Mouse (Mus musculus): ENCODE measurements around the gene Ddr1. TPM values are rescaled to one million over a fixed set of nuclear protein-coding genes. Genes with fewer than 3 reads are reported as not detected.
"Not testable (repeated sequence)": the region's sequence is repeated elsewhere in the genome, so short reads cannot be mapped to it uniquely, and the experiment has no call there.

Gene Ddr1
- polyA plus RNA-seq, 1 experiment from 2014 or later, result 182 TPM

DNA sequence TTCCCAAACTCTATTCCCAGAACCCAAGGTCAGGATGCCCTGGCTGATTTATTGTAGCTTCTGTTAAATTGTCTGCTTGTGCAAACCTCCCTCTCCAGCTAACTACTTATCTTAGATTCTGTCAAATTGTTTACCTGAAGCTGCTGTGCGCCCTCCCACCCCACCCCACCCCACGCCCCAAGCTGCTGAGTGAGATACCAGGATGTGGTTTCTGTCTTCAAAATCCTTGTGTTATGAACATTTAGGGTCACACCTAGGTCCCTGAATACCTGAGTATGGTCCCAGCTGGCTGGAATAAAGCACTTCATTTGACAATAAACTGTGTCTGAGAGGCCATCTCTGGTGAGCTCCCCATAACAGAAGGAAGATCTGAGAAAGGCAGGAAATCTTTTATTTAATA lies 30.1 kb upstream of the Ddr1 start:
- Histone ChIP-seq H3K4me1 (no peaks in the 10 kb centered on the region), H3K9me3 (replicated peaks) (no peaks in the 10 kb centered on the region), H3K4me2 (replicated peaks) (no peak overlapping the region), H3K27me3 (peaks cover 6% of the 10 kb centered on the region; the same call in 1 of the 2 replicates), H3K36me3 (no peaks in the 10 kb centered on the region), H3K4me3 (no peak overlapping the region), H3K9ac (no peak overlapping the region), H3K27ac (no peak overlapping the region)
- no peak for ATAC-seq (ENCODE audit: low FRiP score)
- 91% methylated on average over 2 of the region's 2 CpGs for WGBS

DNA sequence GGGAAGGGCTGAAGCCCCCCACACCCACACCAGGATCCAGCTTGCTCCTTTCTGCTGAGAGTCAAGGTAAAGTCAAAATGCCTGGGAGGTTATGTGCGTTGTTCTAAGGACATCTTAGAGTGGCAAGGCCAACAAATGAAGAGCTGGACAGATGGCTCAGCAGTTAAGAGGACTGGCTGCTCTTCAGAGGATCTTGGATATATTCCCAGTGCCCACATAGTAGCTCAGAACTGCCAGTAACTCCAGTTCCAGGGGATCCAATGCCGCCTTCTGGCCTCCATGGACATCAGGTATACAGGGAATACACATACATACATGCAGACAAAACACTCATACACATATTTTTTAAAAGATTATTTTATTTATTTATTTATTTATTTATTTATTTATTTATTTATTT lies 29.0 kb upstream of the Ddr1 start:
- H3K9me3 ChIP-seq (replicated peaks), result no peaks in the 10 kb centered on the region
- no peak overlapping the region for H3K4me2 ChIP-seq (replicated peaks)
- no peak for ATAC-seq (ENCODE audit: low FRiP score)
- H3K27ac ChIP-seq, result no peak overlapping the region
- H3K4me1 ChIP-seq, result no peaks in the 10 kb centered on the region
- no peaks in the 10 kb centered on the region for H3K36me3 ChIP-seq
- peaks cover 2% of the 10 kb centered on the region; the same call in 1 of the 2 replicates for H3K27me3 ChIP-seq
- H3K9ac ChIP-seq, result no peak overlapping the region
- WGBS, result 94% methylated on average over 2 of the region's 2 CpGs
- H3K4me3 ChIP-seq, result no peak overlapping the region

DNA sequence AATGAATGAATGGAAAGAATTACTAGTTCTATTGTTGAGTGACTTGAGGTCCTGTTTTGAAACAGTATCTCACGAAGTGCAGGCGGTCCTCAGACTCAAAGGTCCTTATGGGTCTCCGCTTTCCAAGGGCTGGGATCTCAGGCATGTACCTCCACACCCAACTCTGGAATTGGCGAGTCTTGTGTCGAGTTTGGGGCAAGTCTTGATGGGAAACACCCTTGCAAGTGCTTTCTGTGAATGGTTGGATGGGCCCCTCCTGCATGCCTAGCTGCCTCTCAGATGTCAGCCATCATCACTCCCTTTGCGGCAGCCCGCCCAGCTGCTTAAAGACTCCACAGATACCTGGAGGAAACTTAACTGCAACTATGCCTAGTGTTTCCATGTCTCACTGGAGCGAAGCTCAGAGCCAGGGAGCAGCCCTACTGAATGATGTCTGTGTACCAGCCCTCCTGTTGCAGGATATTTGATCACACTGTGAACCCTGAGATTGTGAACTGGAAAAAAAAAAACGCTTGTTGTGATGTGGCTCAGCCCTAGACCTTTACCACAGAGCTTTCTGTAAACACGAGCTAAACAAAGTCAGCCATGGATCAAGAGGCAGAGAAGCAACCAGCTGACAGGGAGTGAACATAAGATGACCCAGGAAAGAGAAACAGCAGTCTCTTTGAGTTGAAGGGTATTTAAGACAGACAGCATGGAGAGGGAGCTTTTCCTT lies 27.2 kb upstream of the Ddr1 start:
- Histone ChIP-seq H3K9me3 (replicated peaks) (no peaks in the 10 kb centered on the region), H3K27me3 (peaks cover 10% of the 10 kb centered on the region), H3K4me1 (no peaks in the 10 kb centered on the region), H3K9ac (no peak overlapping the region), H3K4me3 (no peak overlapping the region), H3K4me2 (replicated peaks) (no peak overlapping the region), H3K27ac (no peak overlapping the region), H3K36me3 (no peaks in the 10 kb centered on the region)
- ATAC-seq (ENCODE audit: low FRiP score), result no peak
- 65% methylated on average over 10 of the region's 10 CpGs for WGBS

DNA sequence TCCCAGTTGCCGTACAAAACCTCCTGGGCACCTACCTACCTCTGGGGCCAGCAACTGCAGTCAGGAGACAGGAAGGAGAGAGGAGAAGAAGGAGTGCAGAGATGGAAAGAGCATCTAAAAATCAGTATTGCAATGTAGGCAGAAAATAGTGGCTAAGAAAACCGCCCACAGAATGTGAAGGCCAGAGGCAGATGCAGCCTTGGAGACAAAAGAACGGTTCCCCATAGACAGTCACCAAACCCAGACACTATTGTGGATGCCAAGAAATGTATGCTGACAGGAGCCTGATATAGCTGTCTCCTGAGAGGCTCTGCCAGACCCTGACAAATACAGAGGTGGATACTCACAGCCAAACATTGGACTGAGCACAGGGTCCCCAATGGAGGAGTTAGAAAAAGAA lies 25.7 kb upstream of the Ddr1 start:
- 79% methylated on average over 3 of the region's 3 CpGs for WGBS

DNA sequence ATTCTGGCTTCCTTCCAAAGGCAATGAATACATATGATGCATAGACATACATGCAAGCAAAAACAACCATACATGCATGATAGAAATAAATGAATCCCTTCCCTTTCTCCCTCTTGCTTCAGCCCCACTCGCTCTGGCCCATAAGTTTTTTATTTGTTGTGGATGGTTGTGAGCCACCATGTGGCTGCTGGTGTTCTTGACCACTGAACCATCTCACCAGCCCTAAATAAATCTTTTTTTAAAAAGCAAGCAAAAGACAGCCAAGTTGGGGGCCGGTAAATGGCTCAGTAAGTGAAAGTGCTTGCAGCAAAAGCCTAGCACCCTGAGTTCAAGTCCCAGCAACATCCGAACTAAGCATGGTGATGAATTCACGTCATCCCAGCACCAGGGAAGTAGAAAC lies 24.4 kb upstream of the Ddr1 start:
- Histone ChIP-seq H3K9me3 (replicated peaks) (no peaks in the 10 kb centered on the region), H3K27ac (no peak overlapping the region), H3K27me3 (peaks cover 12% of the 10 kb centered on the region), H3K9ac (no peak overlapping the region), H3K4me1 (no peaks in the 10 kb centered on the region; the same call in 1 of the 2 replicates), H3K4me3 (no peak overlapping the region), H3K4me2 (replicated peaks) (no peak overlapping the region), H3K36me3 (no peaks in the 10 kb centered on the region)
- 82% methylated on average over 4 of the region's 4 CpGs for WGBS
- no peak for ATAC-seq (ENCODE audit: low FRiP score)

More for the DNA sequence above, 25.7 kb upstream of the Ddr1 start:
- not testable (repeated sequence) for H3K27ac ChIP-seq; ATAC-seq (ENCODE audit: low FRiP score); H3K9me3 ChIP-seq (replicated peaks); H3K4me2 ChIP-seq (replicated peaks); H3K4me1 ChIP-seq; H3K36me3 ChIP-seq; H3K4me3 ChIP-seq; H3K9ac ChIP-seq
- peaks cover 12% of the 10 kb centered on the region for H3K27me3 ChIP-seq

DNA sequence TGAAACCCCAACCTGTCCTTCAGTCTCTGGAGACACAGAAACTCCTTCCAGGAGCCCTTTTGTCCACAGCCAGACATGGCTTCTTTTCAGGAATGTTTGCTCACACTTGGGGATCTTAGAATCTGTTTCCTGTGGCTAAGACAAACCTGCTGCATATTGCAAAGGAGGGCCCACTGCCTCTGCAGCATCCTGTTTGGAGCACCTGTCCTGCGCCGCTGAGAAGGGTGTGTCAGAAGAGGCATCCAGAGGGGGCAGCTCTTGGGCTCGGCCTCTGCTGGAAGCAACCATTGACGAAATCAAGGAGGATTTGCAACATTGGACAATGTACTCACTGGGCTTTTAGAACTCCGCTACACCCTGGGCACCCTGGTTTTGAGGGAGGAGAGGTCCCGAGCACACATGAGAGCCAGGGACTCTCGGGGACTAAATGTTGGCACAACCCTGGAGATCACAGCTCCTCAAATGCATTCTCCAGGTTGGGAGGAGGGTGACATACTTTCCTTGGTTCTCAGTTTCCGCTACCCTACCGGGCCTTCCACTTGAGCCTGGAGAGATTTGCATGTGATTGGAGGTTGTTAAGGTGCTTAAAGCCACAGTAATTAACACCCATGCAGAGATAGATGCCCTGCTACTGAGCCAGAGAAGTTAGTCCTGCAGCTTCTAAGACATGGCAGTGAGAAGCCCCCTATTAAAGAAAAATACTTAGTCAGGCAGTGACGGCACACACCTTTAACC lies 23.2 kb upstream of the Ddr1 start:
- no peak for ATAC-seq (ENCODE audit: low FRiP score)
- Histone ChIP-seq H3K4me3 (no peak overlapping the region), H3K9ac (no peak overlapping the region), H3K9me3 (replicated peaks) (no peaks in the 10 kb centered on the region), H3K27me3 (peaks cover 12% of the 10 kb centered on the region), H3K27ac (no peak overlapping the region), H3K4me2 (replicated peaks) (no peak overlapping the region), H3K36me3 (no peaks in the 10 kb centered on the region), H3K4me1 (no peaks in the 10 kb centered on the region; the same call in 1 of the 2 replicates)
- 34% methylated on average over 10 of the region's 10 CpGs for WGBS

DNA sequence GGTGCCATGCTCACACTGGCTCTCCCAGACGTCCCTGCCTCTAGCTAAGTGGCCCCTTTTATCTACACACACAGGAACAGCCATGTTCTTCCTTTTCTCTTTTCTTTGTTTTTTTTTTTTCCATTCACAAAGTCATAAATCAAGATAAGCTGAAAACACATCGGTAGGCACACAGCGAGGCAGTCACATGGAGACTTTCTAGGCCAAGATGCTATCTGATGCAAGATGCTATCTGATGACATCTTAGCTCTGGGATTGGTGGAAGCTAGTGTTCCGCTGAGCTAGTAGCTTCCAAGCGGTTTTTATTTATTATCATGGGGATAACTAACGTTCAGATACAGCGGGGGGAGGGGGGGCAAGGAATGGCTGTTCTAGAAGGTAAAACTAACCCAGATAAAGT lies 22.6 kb upstream of the Ddr1 start:
- WGBS, result 49% methylated on average over 7 of the region's 7 CpGs
- Histone ChIP-seq H3K4me3 (no peak overlapping the region), H3K9ac (no peak overlapping the region), H3K36me3 (no peaks in the 10 kb centered on the region), H3K4me1 (no peaks in the 10 kb centered on the region; the same call in 1 of the 2 replicates), H3K4me2 (replicated peaks) (no peak overlapping the region), H3K9me3 (replicated peaks) (no peaks in the 10 kb centered on the region), H3K27me3 (peaks cover 12% of the 10 kb centered on the region), H3K27ac (no peak overlapping the region)
- ATAC-seq (ENCODE audit: low FRiP score), result no peak

DNA sequence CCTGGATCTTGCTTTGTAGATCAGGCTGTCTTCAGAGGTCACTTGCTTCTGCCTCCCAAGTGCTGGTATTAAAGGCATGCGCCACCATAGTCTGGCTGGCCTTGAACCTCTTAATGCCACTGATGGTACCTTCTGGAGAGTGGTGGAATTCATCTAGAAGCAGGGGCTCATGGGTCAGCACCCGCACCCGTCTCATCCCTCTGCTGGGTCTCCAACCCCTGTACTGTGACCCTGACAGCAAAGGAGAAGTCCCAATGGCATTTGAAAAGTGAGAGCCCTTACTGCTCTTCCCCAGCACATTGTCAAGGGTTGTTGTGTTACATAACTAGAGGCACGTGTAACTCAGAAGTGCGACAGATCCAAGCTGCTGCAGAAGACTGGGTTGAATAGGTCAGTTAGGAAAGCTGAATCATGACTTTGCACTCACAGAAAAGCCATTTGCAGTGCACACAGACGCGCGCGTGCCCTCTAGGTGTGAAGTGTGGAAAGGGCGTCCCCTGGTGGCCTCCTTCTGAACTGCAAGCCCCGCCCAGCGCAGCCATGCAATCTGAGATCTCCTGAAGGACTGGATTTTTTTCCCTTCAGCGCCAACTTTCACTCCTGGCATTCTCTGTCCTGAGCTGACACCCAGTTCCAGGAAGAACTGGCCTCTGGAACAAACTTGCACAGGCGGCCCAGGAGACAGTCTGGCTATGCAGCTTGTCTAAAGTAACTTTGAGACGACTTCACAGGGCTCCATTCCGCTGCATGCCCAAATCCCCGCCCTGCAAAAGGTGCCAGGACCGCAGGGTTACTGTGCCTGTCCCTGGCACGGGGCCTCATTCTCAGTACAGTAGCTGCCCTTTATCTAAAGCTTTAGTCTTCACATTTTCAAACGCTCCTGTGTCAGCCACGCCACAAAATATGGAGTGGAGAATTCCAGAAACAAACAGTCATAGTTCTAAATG lies 21.1 kb upstream of the Ddr1 start:
- no peak overlapping the region for H3K27ac ChIP-seq
- H3K27me3 ChIP-seq, result peaks cover 12% of the 10 kb centered on the region; the same call in 1 of the 2 replicates
- H3K9ac ChIP-seq, result no peak overlapping the region
- WGBS, result 33% methylated on average over 21 of the region's 21 CpGs
- no peak overlapping the region for H3K4me3 ChIP-seq
- H3K9me3 ChIP-seq (replicated peaks), result no peaks in the 10 kb centered on the region
- peaks cover 1% of the 10 kb centered on the region for H3K4me1 ChIP-seq
- ATAC-seq (ENCODE audit: low FRiP score), result peak; percentile 64
- H3K4me2 ChIP-seq (replicated peaks), result no peak overlapping the region
- no peaks in the 10 kb centered on the region for H3K36me3 ChIP-seq

DNA sequence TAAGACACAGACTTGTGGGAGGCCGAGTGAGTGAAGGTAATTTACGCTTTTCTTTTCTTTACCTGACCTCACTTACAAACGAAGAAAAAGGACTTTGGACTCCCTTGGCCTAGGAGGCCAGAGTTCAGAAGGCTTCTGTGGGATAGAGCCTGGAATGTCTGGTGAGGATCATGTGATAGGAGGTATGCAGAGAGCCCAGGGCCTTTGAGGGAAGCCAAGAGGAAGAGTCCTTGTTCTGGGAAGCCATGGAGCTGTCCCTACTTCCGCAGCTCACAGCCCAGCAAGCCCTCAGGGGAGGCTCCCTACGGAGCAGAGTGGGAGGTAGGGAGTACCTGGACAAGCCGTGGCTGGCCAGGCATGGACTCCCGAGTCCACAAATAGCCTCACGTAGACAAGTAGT lies 17.3 kb upstream of the Ddr1 start:
- ATAC-seq (ENCODE audit: low FRiP score), result no peak
- 70% methylated on average over 8 of the region's 8 CpGs for WGBS
- 0 out of 2 replicates have a peak, but pooled peaks cover 3% of the 10 kb centered on the region for H3K27me3 ChIP-seq
- H3K36me3 ChIP-seq, result no peaks in the 10 kb centered on the region
- H3K4me2 ChIP-seq (replicated peaks), result no peak overlapping the region
- H3K4me1 ChIP-seq, result peaks cover 11% of the 10 kb centered on the region
- no peaks in the 10 kb centered on the region for H3K9me3 ChIP-seq (replicated peaks)
- H3K27ac ChIP-seq, result no peak overlapping the region
- no peak overlapping the region for H3K4me3 ChIP-seq
- H3K9ac ChIP-seq, result no peak overlapping the region

DNA sequence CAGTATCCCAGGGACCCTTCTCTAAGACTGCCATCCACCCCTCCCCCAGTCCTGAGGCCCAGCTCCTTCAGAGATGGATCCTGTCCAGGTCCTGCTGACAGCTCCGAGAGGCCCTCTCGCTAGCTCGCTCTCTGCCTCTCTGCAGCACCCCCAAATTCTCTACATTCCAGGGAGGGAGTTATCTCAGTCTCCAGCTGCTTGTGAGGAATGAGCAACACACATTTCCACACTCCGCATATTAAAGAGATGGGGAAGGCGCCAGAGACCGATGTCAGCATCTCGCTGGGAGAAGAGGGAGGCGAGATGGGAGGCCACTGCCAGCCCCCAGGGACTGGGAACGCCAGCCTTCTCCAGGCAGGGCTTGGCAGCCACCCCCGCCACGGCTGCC lies 15.9 kb upstream of the Ddr1 start:
- Histone ChIP-seq H3K4me3 (no peak overlapping the region), H3K36me3 (no peaks in the 10 kb centered on the region), H3K9me3 (replicated peaks) (no peaks in the 10 kb centered on the region), H3K4me2 (replicated peaks) (peak overlapping the region; percentile 29), H3K27me3 (no peaks in the 10 kb centered on the region), H3K27ac (peak overlapping the region; percentile 44; the same call in 1 of the 2 replicates), H3K4me1 (peaks cover 11% of the 10 kb centered on the region), H3K9ac (no peak overlapping the region)
- WGBS, result 11% methylated on average over 11 of the region's 11 CpGs
- ATAC-seq (ENCODE audit: low FRiP score), result 0 out of 2 replicates have a peak, but pooled peaks have one; percentile 52

DNA sequence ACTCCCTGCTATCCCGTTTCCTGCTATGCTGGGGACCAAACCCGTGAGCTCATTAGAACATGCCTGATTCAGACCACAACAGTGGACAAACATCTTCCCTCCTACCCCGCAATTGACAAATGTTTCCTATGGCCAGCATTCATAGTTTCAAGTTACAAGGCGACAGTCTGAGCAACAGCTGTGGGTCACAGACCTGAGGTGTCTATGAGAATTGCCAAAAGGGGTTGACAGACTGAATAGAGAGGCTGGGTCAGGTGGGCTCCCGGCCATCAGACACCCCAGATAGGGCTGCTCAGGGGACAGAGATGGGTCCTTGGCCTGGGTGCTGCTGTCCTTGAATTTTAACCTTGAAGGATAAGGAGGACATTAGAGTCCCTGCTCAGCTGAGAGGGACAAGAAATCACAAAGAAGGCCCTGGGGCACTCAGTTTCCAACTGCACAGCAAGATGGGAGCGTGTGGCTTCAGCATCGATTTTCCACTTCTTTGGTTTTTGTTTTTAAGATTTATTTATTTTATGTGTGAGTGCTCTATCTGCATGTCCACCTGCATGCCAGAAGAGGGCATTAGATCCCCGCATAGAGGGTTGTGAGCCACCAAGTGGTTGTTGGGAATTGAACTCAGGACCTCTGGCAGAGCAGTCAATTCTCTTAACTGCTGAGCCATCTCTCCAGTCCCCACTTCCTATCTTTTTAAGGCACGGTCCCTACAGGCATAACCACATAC lies 15.4 kb upstream of the Ddr1 start:
- Histone ChIP-seq H3K27ac (0 out of 2 replicates have a peak overlapping the region, but pooled peaks have one; percentile 44), H3K4me3 (no peak overlapping the region), H3K9me3 (replicated peaks) (no peaks in the 10 kb centered on the region), H3K27me3 (no peaks in the 10 kb centered on the region), H3K9ac (no peak overlapping the region), H3K4me2 (replicated peaks) (no peak overlapping the region), H3K36me3 (no peaks in the 10 kb centered on the region), H3K4me1 (peaks cover 11% of the 10 kb centered on the region)
- ATAC-seq (ENCODE audit: low FRiP score), result no peak
- WGBS, result 58% methylated on average over 9 of the region's 9 CpGs

Data from hindbrain, embryonic 12.5 days (tissue).